Mouse (Mus musculus) Patski (cell line): ENCODE measurements around the gene Phxr2. TPM values are rescaled to one million over a fixed set of nuclear protein-coding genes. Genes with fewer than 3 reads are reported as not detected.

Experiments used
- ATAC-seq: fragments of 100-300 bp; one replicate; pipeline ENCODE4 v1.8.0; 2021
- CTCF ChIA-PET: fragments of 350-600 bp; sonication (Branson Sonifier 250); formaldehyde crosslinking; loops from one replicate; lab custom pipeline; 2022; ENCODE audit warnings: inconsistent platforms; lab: Charles Lee
- POLR2A ChIA-PET: fragments of 350-600 bp; sonication (Branson Sonifier 250); formaldehyde crosslinking; loops from one replicate; lab custom pipeline; 2022; ENCODE audit warnings: antibody characterized with exemption, inconsistent platforms; lab: Charles Lee
- DNase-seq: peaks from one replicate; pipeline ENCODE4 v3.0.0-alpha.2; 2011; ENCODE audit warnings: low read depth, low spot score
- H3K27me3 ChIP-seq: fragments of 371-371 bp; one replicate; pipeline ENCODE4 v1.5.1; 2021
- CTCF ChIP-seq: fragments of 100-300 bp; IDR thresholded peaks from one replicate; pipeline ENCODE4 v1.5.1; 2021
- in situ Hi-C: fragments of 300-500 bp; cut with MboI; formaldehyde crosslinking; loops from 3 replicates; pipeline ENCODE4 v1.11.1; 2018; ENCODE audit warnings: low pct_unique_long_range_greater_than_20kb, mixed read lengths
- polyA plus RNA-seq: library from polyadenylated mRNA; unstranded; gene quantifications from one replicate; pipeline ENCODE4 v1.2.3, GENCODE M21; 2021

The Phxr2 gene
- polyA plus RNA-seq, 1 experiment from 2014 or later, result not detected

GRCm38 (mm10) chr10:99116650-99117615, 9.2 kb downstream of the Phxr2 start:
- in situ Hi-C loops, result no loop called here
- ATAC-seq (no peak), DNase-seq (no peak)
- no peak for TF ChIP-seq CTCF
- ChIA-PET POLR2A (no interaction called here), CTCF (no interaction called here)
- H3K27me3 ChIP-seq, result no peaks in the 10 kb centered on the region

- no peak for ATAC-seq
- ChIA-PET POLR2A (no interaction called here), CTCF (no interaction called here)
- in situ Hi-C loops, result no loop called here
- DNase-seq, result no peak
- TF ChIP-seq CTCF, result no peak
- H3K27me3 ChIP-seq, result no peaks in the 10 kb centered on the region
Measured at GRCm38 (mm10) chr10:99116237-99116632, 9.9 kb downstream of the Phxr2 start.

GRCm38 (mm10) chr10:99115471-99116236, 10.5 kb downstream of the Phxr2 start:
- in situ Hi-C loops, result no loop called here
- ChIA-PET CTCF (no interaction called here), POLR2A (interaction anchor here (0.6 kb wide), 1 partner anchor 115 kb away, joined by 3 read pairs; no protein-coding TSS in a partner anchor)
- ATAC-seq (no peak), DNase-seq (no peak)
- no peaks in the 10 kb centered on the region for H3K27me3 ChIP-seq
- no peak for TF ChIP-seq CTCF

- TF ChIP-seq CTCF, result no peak
- CTCF ChIA-PET, result no interaction called here
- in situ Hi-C loops, result no loop called here
- H3K27me3 ChIP-seq, result no peaks in the 10 kb centered on the region
- ATAC-seq (no peak), DNase-seq (no peak)
- POLR2A ChIA-PET, result no interaction called here
Measured at GRCm38 (mm10) chr10:99114295-99114694, 11.8 kb downstream of the Phxr2 start.

GRCm38 (mm10) chr10:99113533-99113932, 12.6 kb downstream of the Phxr2 start:
- POLR2A ChIA-PET, result no interaction called here
- ATAC-seq, result no peak

GRCm38 (mm10) chr10:99108431-99108982, 17.6 kb downstream of the Phxr2 start:
- TF ChIP-seq CTCF, result no peak
- in situ Hi-C loops, result no loop called here
- CTCF ChIA-PET, result interaction anchor here (0.8 to 1.6 kb wide), 7 partner anchors 10 to 511 kb away, joined by 3 to 5 read pairs (median 4); no protein-coding TSS in a partner anchor
- POLR2A ChIA-PET, result no interaction called here
- ATAC-seq, result no peak
- H3K27me3 ChIP-seq, result no peaks in the 10 kb centered on the region
- no peak for DNase-seq

More at GRCm38 (mm10) chr10:99113533-99113932, 12.6 kb downstream of the Phxr2 start:
- DNase-seq, result no peak
- in situ Hi-C loops, result no loop called here
- no peaks in the 10 kb centered on the region for H3K27me3 ChIP-seq
- CTCF ChIA-PET, result no interaction called here
- TF ChIP-seq CTCF, result no peak

- peak; percentile 94 for ATAC-seq
- CTCF ChIA-PET, result interaction anchor here (0.6 to 1.6 kb wide), 11 partner anchors 11 to 511 kb away, joined by 3 to 5 read pairs (median 3); no protein-coding TSS in a partner anchor
- in situ Hi-C loops, result no loop called here
Measured at GRCm38 (mm10) chr10:99107964-99108363, 18.2 kb downstream of the Phxr2 start, which contains the start of gene Galnt4. TSS of gene Galnt4 (plus strand) at chr10:99108159.

GRCm38 (mm10) chr10:99106703-99107631, 19.2 kb downstream of the Phxr2 start, which contains the start of gene Poc1b:
TSS of gene Poc1b (plus strand) at chr10:99107036.
- in situ Hi-C loops, result no loop called here
- no peak for TF ChIP-seq CTCF
- no peak for DNase-seq
- ChIA-PET CTCF (interaction anchor here (0.6 to 1.6 kb wide), 8 partner anchors 10 to 512 kb away, joined by 3 to 5 read pairs (median 4); no protein-coding TSS in a partner anchor), POLR2A (interaction anchor here (1.2 kb wide), 1 partner anchor 10 kb away, joined by 4 read pairs; no protein-coding TSS in a partner anchor)
- H3K27me3 ChIP-seq, result no peaks in the 10 kb centered on the region
- ATAC-seq, result peak; percentile 75

More at GRCm38 (mm10) chr10:99107964-99108363, 18.2 kb downstream of the Phxr2 start, which contains the start of gene Galnt4:
- H3K27me3 ChIP-seq, result no peaks in the 10 kb centered on the region
- no peak for TF ChIP-seq CTCF
- POLR2A ChIA-PET, result no interaction called here
- no peak for DNase-seq

- ChIA-PET CTCF (interaction anchor here (1.5 kb wide), 1 partner anchor 9 kb away, joined by 5 read pairs; no protein-coding TSS in a partner anchor), POLR2A (interaction anchor here (1.2 kb wide), 1 partner anchor 10 kb away, joined by 4 read pairs; no protein-coding TSS in a partner anchor)
- ATAC-seq, result no peak
- no peaks in the 10 kb centered on the region for H3K27me3 ChIP-seq
- TF ChIP-seq CTCF, result no peak
- in situ Hi-C loops, result no loop called here
- no peak for DNase-seq
Measured at GRCm38 (mm10) chr10:99106311-99106702, 19.8 kb downstream of the Phxr2 start.
